Mouse (Mus musculus): ENCODE measurements around the gene Pappa2. TPM values are rescaled to one million over a fixed set of nuclear protein-coding genes. Genes with fewer than 3 reads are reported as not detected.

The Pappa2 gene
- polyA plus RNA-seq, 1 experiment from 2014 or later = 0.14 TPM

GRCm38 (mm10) chr1:158929369-158929768 lies 50.9 kb downstream of the Pappa2 start:
- no peak overlapping the region for H3K27ac ChIP-seq (ENCODE audit: low read depth, low read length)
- H3K9me3 ChIP-seq (replicated peaks; ENCODE audit: control insufficient read depth, low read length) = no peaks in the 10 kb centered on the region
- no peaks in the 10 kb centered on the region for H3K4me1 ChIP-seq (ENCODE audit: control insufficient read depth, insufficient read depth, low read length)
- H3K36me3 ChIP-seq (ENCODE audit: control insufficient read depth, insufficient read depth, low read length) = no peaks in the 10 kb centered on the region
- ATAC-seq (replicated peaks; ENCODE audit: insufficient number of reproducible peaks, low FRiP score, low TSS enrichment) = no peak
- WGBS (ENCODE audit: insufficient replicate concordance) = 81% methylated on average over 3 of the region's 3 CpGs
- H3K4me2 ChIP-seq = no peak overlapping the region
- H3K9ac ChIP-seq (ENCODE audit: low read depth, low read length) = no peak overlapping the region
- H3K27me3 ChIP-seq (ENCODE audit: control insufficient read depth, insufficient read depth, low read length) = no peaks in the 10 kb centered on the region
- H3K4me3 ChIP-seq (ENCODE audit: low read depth, low read length) = no peak overlapping the region

- Histone ChIP-seq H3K36me3 (ENCODE audit: control insufficient read depth, insufficient read depth, low read length) (no peaks in the 10 kb centered on the region), H3K4me2 (no peak overlapping the region), H3K27ac (ENCODE audit: low read depth, low read length) (no peak overlapping the region), H3K4me3 (ENCODE audit: low read depth, low read length) (no peak overlapping the region), H3K27me3 (ENCODE audit: control insufficient read depth, insufficient read depth, low read length) (no peaks in the 10 kb centered on the region), H3K4me1 (ENCODE audit: control insufficient read depth, insufficient read depth, low read length) (no peaks in the 10 kb centered on the region), H3K9ac (ENCODE audit: low read depth, low read length) (no peak overlapping the region), H3K9me3 (replicated peaks; ENCODE audit: control insufficient read depth, low read length) (no peaks in the 10 kb centered on the region)
- no peak for ATAC-seq (replicated peaks; ENCODE audit: insufficient number of reproducible peaks, low FRiP score, low TSS enrichment)
- WGBS (ENCODE audit: insufficient replicate concordance) = 47% methylated on average over 5 of the region's 5 CpGs
Measured at GRCm38 (mm10) chr1:158920451-158920850, 59.8 kb downstream of the Pappa2 start.

GRCm38 (mm10) chr1:158918890-158919289 lies 61.4 kb downstream of the Pappa2 start:
- no peak overlapping the region for H3K4me2 ChIP-seq
- no peak overlapping the region for H3K4me3 ChIP-seq (ENCODE audit: low read depth, low read length)
- no peaks in the 10 kb centered on the region for H3K36me3 ChIP-seq (ENCODE audit: control insufficient read depth, insufficient read depth, low read length)
- whole genome bisulfite sequencing (ENCODE audit: insufficient replicate concordance) = 66% methylated on average over 3 of the region's 3 CpGs
- no peak for ATAC-seq (replicated peaks; ENCODE audit: insufficient number of reproducible peaks, low FRiP score, low TSS enrichment)
- no peaks in the 10 kb centered on the region for H3K4me1 ChIP-seq (ENCODE audit: control insufficient read depth, insufficient read depth, low read length)
- no peaks in the 10 kb centered on the region for H3K9me3 ChIP-seq (replicated peaks; ENCODE audit: control insufficient read depth, low read length)
- no peak overlapping the region for H3K27ac ChIP-seq (ENCODE audit: low read depth, low read length)
- H3K27me3 ChIP-seq (ENCODE audit: control insufficient read depth, insufficient read depth, low read length) = no peaks in the 10 kb centered on the region
- no peak overlapping the region for H3K9ac ChIP-seq (ENCODE audit: low read depth, low read length)

GRCm38 (mm10) chr1:158917067-158917466 lies 63.2 kb downstream of the Pappa2 start:
- H3K4me3 ChIP-seq (ENCODE audit: low read depth, low read length) = no peak overlapping the region
- no peak overlapping the region for H3K27ac ChIP-seq (ENCODE audit: low read depth, low read length)
- H3K9ac ChIP-seq (ENCODE audit: low read depth, low read length) = no peak overlapping the region
- no peaks in the 10 kb centered on the region for H3K9me3 ChIP-seq (replicated peaks; ENCODE audit: control insufficient read depth, low read length)
- no peak overlapping the region for H3K4me2 ChIP-seq
- no peaks in the 10 kb centered on the region for H3K4me1 ChIP-seq (ENCODE audit: control insufficient read depth, insufficient read depth, low read length)
- no peaks in the 10 kb centered on the region for H3K27me3 ChIP-seq (ENCODE audit: control insufficient read depth, insufficient read depth, low read length)
- no peaks in the 10 kb centered on the region for H3K36me3 ChIP-seq (ENCODE audit: control insufficient read depth, insufficient read depth, low read length)
- WGBS (ENCODE audit: insufficient replicate concordance) = 81% methylated on average over 3 of the region's 3 CpGs
- ATAC-seq (replicated peaks; ENCODE audit: insufficient number of reproducible peaks, low FRiP score, low TSS enrichment) = no peak

GRCm38 (mm10) chr1:158915592-158915991 lies 64.7 kb downstream of the Pappa2 start:
- WGBS (ENCODE audit: insufficient replicate concordance) = 84% methylated on average over 5 of the region's 5 CpGs
- H3K9me3 ChIP-seq (replicated peaks; ENCODE audit: control insufficient read depth, low read length) = no peaks in the 10 kb centered on the region
- no peaks in the 10 kb centered on the region for H3K36me3 ChIP-seq (ENCODE audit: control insufficient read depth, insufficient read depth, low read length)
- H3K4me3 ChIP-seq (ENCODE audit: low read depth, low read length) = no peak overlapping the region
- no peak for ATAC-seq (replicated peaks; ENCODE audit: insufficient number of reproducible peaks, low FRiP score, low TSS enrichment)
- H3K27ac ChIP-seq (ENCODE audit: low read depth, low read length) = no peak overlapping the region
- H3K27me3 ChIP-seq (ENCODE audit: control insufficient read depth, insufficient read depth, low read length) = no peaks in the 10 kb centered on the region
- no peak overlapping the region for H3K9ac ChIP-seq (ENCODE audit: low read depth, low read length)
- no peaks in the 10 kb centered on the region for H3K4me1 ChIP-seq (ENCODE audit: control insufficient read depth, insufficient read depth, low read length)
- no peak overlapping the region for H3K4me2 ChIP-seq

- no peak for ATAC-seq (replicated peaks; ENCODE audit: insufficient number of reproducible peaks, low FRiP score, low TSS enrichment)
Measured at GRCm38 (mm10) chr1:158910661-158911060, 69.6 kb downstream of the Pappa2 start.

GRCm38 (mm10) chr1:158897339-158897738 lies 83.0 kb downstream of the Pappa2 start:
- no peaks in the 10 kb centered on the region for H3K27me3 ChIP-seq (ENCODE audit: control insufficient read depth, insufficient read depth, low read length)
- H3K4me2 ChIP-seq = no peak overlapping the region
- no peaks in the 10 kb centered on the region for H3K36me3 ChIP-seq (ENCODE audit: control insufficient read depth, insufficient read depth, low read length)
- ATAC-seq (replicated peaks; ENCODE audit: insufficient number of reproducible peaks, low FRiP score, low TSS enrichment) = no peak
- no peaks in the 10 kb centered on the region for H3K9me3 ChIP-seq (replicated peaks; ENCODE audit: control insufficient read depth, low read length)
- H3K4me1 ChIP-seq (ENCODE audit: control insufficient read depth, insufficient read depth, low read length) = no peaks in the 10 kb centered on the region
- no peak overlapping the region for H3K27ac ChIP-seq (ENCODE audit: low read depth, low read length)
- no peak overlapping the region for H3K9ac ChIP-seq (ENCODE audit: low read depth, low read length)
- no peak overlapping the region for H3K4me3 ChIP-seq (ENCODE audit: low read depth, low read length)

More at GRCm38 (mm10) chr1:158910661-158911060, 69.6 kb downstream of the Pappa2 start:
- H3K4me1 ChIP-seq (ENCODE audit: control insufficient read depth, insufficient read depth, low read length) = no peaks in the 10 kb centered on the region
- no peak overlapping the region for H3K4me2 ChIP-seq
- no peak overlapping the region for H3K4me3 ChIP-seq (ENCODE audit: low read depth, low read length)
- no peaks in the 10 kb centered on the region for H3K9me3 ChIP-seq (replicated peaks; ENCODE audit: control insufficient read depth, low read length)
- H3K9ac ChIP-seq (ENCODE audit: low read depth, low read length) = no peak overlapping the region
- no peak overlapping the region for H3K27ac ChIP-seq (ENCODE audit: low read depth, low read length)
- no peaks in the 10 kb centered on the region for H3K27me3 ChIP-seq (ENCODE audit: control insufficient read depth, insufficient read depth, low read length)
- no peaks in the 10 kb centered on the region for H3K36me3 ChIP-seq (ENCODE audit: control insufficient read depth, insufficient read depth, low read length)
- 79% methylated on average over 2 of the region's 2 CpGs for WGBS (ENCODE audit: insufficient replicate concordance)

GRCm38 (mm10) chr1:158894441-158894840 lies 85.8 kb downstream of the Pappa2 start:
- WGBS (ENCODE audit: insufficient replicate concordance) = 82% methylated on average over 6 of the region's 6 CpGs
- H3K36me3 ChIP-seq (ENCODE audit: control insufficient read depth, insufficient read depth, low read length) = no peaks in the 10 kb centered on the region

GRCm38 (mm10) chr1:158875487-158875886 lies 104.8 kb downstream of the Pappa2 start:
- no peaks in the 10 kb centered on the region for H3K4me1 ChIP-seq (ENCODE audit: control insufficient read depth, insufficient read depth, low read length)
- no peaks in the 10 kb centered on the region for H3K9me3 ChIP-seq (replicated peaks; ENCODE audit: control insufficient read depth, low read length)
- no peak for ATAC-seq (replicated peaks; ENCODE audit: insufficient number of reproducible peaks, low FRiP score, low TSS enrichment)
- H3K36me3 ChIP-seq (ENCODE audit: control insufficient read depth, insufficient read depth, low read length) = no peaks in the 10 kb centered on the region
- no peaks in the 10 kb centered on the region for H3K27me3 ChIP-seq (ENCODE audit: control insufficient read depth, insufficient read depth, low read length)
- H3K4me2 ChIP-seq = no peak overlapping the region
- H3K27ac ChIP-seq (ENCODE audit: low read depth, low read length) = no peak overlapping the region
- no peak overlapping the region for H3K9ac ChIP-seq (ENCODE audit: low read depth, low read length)
- no peak overlapping the region for H3K4me3 ChIP-seq (ENCODE audit: low read depth, low read length)
- 71% methylated on average over 3 of the region's 3 CpGs for WGBS (ENCODE audit: insufficient replicate concordance)

More at GRCm38 (mm10) chr1:158894441-158894840, 85.8 kb downstream of the Pappa2 start:
- no peaks in the 10 kb centered on the region for H3K9me3 ChIP-seq (replicated peaks; ENCODE audit: control insufficient read depth, low read length)
- no peak for ATAC-seq (replicated peaks; ENCODE audit: insufficient number of reproducible peaks, low FRiP score, low TSS enrichment)
- H3K4me1 ChIP-seq (ENCODE audit: control insufficient read depth, insufficient read depth, low read length) = no peaks in the 10 kb centered on the region
- no peak overlapping the region for H3K4me3 ChIP-seq (ENCODE audit: low read depth, low read length)
- H3K27me3 ChIP-seq (ENCODE audit: control insufficient read depth, insufficient read depth, low read length) = no peaks in the 10 kb centered on the region
- H3K9ac ChIP-seq (ENCODE audit: low read depth, low read length) = no peak overlapping the region
- H3K4me2 ChIP-seq = no peak overlapping the region
- no peak overlapping the region for H3K27ac ChIP-seq (ENCODE audit: low read depth, low read length)

Data from heart, embryonic 11.5 days (tissue).